Mouse (Mus musculus): ENCODE measurements around the gene Arr3. TPM values are rescaled to one million over a fixed set of nuclear protein-coding genes. Genes with fewer than 3 reads are reported as not detected.
A peak's percentile ranks its signal among the peaks of the same experiment; 100 is the strongest.

Arr3 gene
- total and polyA plus RNA-seq, 3 experiments, result not detected

GRCm38 (mm10) chrX:100652848-100653247, 47.6 kb downstream of the Arr3 start:
- no peak overlapping the region for H3K9ac ChIP-seq (ENCODE audit: insufficient read depth, low read depth)
- H3K36me3 ChIP-seq (replicated peaks in 1 of 2; ENCODE audit: control insufficient read depth in 1 of 2, insufficient read depth in 1 of 2, low read length in 1 of 2), result peaks cover 5 to 30% of the 10 kb centered on the region in 2 experiments
- no peaks in the 10 kb centered on the region for H3K27me3 ChIP-seq (replicated peaks)
- no peak for TF ChIP-seq MAZ (IDR thresholded peaks at IDR 0.05; ENCODE audit: low read depth, low read length)
- peak in 1 of 2 experiments; percentile 65; a peak in 2 of 4 replicates for TF ChIP-seq CTCF (conservative IDR thresholded peaks at IDR 0.05 in 1 of 2, IDR thresholded peaks at IDR 0.05 in 1 of 2; ENCODE audit: low read depth in 2 of 2, low read length in 2 of 2)
- in situ Hi-C loops (cut with MboI; ENCODE audit: low pct_ligation_motif_present, low pct_unique_long_range_greater_than_20kb, low sequenced_read_pairs), result no loop called here
- no peak overlapping the region for H3K27ac ChIP-seq (ENCODE audit: insufficient read depth, low read depth)
- 0 out of 2 replicates have a peak, but pooled peaks cover under 1% of the 10 kb centered on the region for H3K79me2 ChIP-seq (replicated peaks; ENCODE audit: control insufficient read depth, extremely low read depth, insufficient read depth, poor library complexity, severe bottlenecking)
- H3K4me2 ChIP-seq (ENCODE audit: insufficient read depth, low read depth, poor library complexity, severe bottlenecking), result no peak overlapping the region
- no peak overlapping the region for H3K4me3 ChIP-seq (replicated peaks in 1 of 3; ENCODE audit: low read depth in 2 of 3, low read length in 2 of 3, poor library complexity in 1 of 3)
- dilution Hi-C loops (cut with MboI; ENCODE audit: extremely low pct_ligation_motif_present, extremely low pct_unique_long_range_greater_than_20kb, low sequenced_read_pairs), result no loop called here
- DNase-seq (ENCODE audit: extremely low read depth), result peak; percentile 9
- H3K4me1 ChIP-seq (ENCODE audit: control insufficient read depth in 1 of 2, insufficient read depth in 2 of 2), result no peaks in the 10 kb centered on the region
- no peaks in the 10 kb centered on the region for H3K9me3 ChIP-seq (replicated peaks; ENCODE audit: low read length)

DNA sequence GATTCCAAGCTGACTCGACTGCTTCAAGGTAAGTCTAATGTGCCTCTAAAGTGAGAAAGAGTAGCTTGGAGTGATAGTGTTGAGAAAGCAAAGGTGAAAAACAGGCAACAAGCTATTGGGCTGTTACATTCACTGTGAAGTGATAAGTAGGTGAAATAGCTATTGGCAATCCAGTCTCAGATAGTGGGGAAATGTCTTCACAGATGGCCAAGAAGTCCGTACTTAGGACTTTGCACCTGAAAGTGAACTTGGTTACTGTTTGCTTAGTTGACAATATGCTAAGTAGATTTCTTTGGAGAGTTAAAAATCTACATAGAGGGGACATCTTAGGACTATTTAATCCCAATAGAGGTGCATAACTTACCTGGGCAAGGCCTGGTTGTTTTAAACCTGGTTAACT, 59.5 kb downstream of the Arr3 start:
- dilution Hi-C loops (cut with MboI; ENCODE audit: extremely low pct_ligation_motif_present, extremely low pct_unique_long_range_greater_than_20kb, low sequenced_read_pairs), result no loop called here
- in situ Hi-C loops (cut with MboI; ENCODE audit: low pct_ligation_motif_present, low pct_unique_long_range_greater_than_20kb, low sequenced_read_pairs), result no loop called here
- H3K27ac ChIP-seq (ENCODE audit: insufficient read depth, low read depth), result no peak overlapping the region

More for the DNA sequence above, 59.5 kb downstream of the Arr3 start:
- H3K36me3 ChIP-seq (replicated peaks in 1 of 2; ENCODE audit: control insufficient read depth in 1 of 2, insufficient read depth in 1 of 2, low read length in 1 of 2), result peaks cover 12 to 29% of the 10 kb centered on the region in 2 experiments
- H3K4me1 ChIP-seq (ENCODE audit: control insufficient read depth in 1 of 2, insufficient read depth in 2 of 2), result no peaks in the 10 kb centered on the region
- no peaks in the 10 kb centered on the region for H3K27me3 ChIP-seq (replicated peaks)
- H3K9ac ChIP-seq (ENCODE audit: insufficient read depth, low read depth), result no peak overlapping the region
- no peak overlapping the region for H3K4me3 ChIP-seq (replicated peaks in 1 of 3; ENCODE audit: low read depth in 2 of 3, low read length in 2 of 3, poor library complexity in 1 of 3)
- TF ChIP-seq SIN3A (IDR thresholded peaks at IDR 0.05; ENCODE audit: low read length) (no peak), HCFC1 (IDR thresholded peaks at IDR 0.05; ENCODE audit: low read depth, low read length) (no peak), CHD1 (IDR thresholded peaks at IDR 0.05; ENCODE audit: low read depth, low read length) (no peak), SMC3 (IDR thresholded peaks at IDR 0.05; ENCODE audit: low read depth, low read length) (no peak), RCOR1 (conservative IDR thresholded peaks at IDR 0.05; ENCODE audit: low read depth, low read length) (no peak), ZKSCAN1 (IDR thresholded peaks at IDR 0.05; ENCODE audit: borderline replicate concordance, low read depth, low read length) (no peak), POLR2A (IDR thresholded peaks at IDR 0.05; ENCODE audit: low read depth, low read length) (no peak), USF1 (IDR thresholded peaks at IDR 0.05; ENCODE audit: low read depth, low read length) (no peak), PAX5 (IDR thresholded peaks at IDR 0.05; ENCODE audit: low read length) (no peak), TCF12 (IDR thresholded peaks at IDR 0.05; ENCODE audit: low read depth, low read length) (no peak), UBTF (IDR thresholded peaks at IDR 0.05; ENCODE audit: low read depth, low read length) (no peak), USF2 (conservative IDR thresholded peaks at IDR 0.05; ENCODE audit: low read depth, low read length) (no peak), JUN (IDR thresholded peaks at IDR 0.05; ENCODE audit: insufficient read depth, low read depth, low read length) (no peak), BHLHE40 (IDR thresholded peaks at IDR 0.05; ENCODE audit: low read depth, low read length) (no peak), JUND (conservative IDR thresholded peaks at IDR 0.05; ENCODE audit: low read depth, low read length) (no peak), POLR2AphosphoS2 (IDR thresholded peaks at IDR 0.05; ENCODE audit: low read depth, low read length) (no peak), RAD21 (IDR thresholded peaks at IDR 0.05; ENCODE audit: low read depth, low read length) (no peak), ELF1 (IDR thresholded peaks at IDR 0.05; ENCODE audit: low read depth, low read length) (no peak)
- no peaks in the 10 kb centered on the region for H3K9me3 ChIP-seq (replicated peaks; ENCODE audit: low read length)
- no peak for DNase-seq (ENCODE audit: extremely low read depth)
- H3K4me2 ChIP-seq (ENCODE audit: insufficient read depth, low read depth, poor library complexity, severe bottlenecking), result no peak overlapping the region
- no peaks in the 10 kb centered on the region for H3K79me2 ChIP-seq (replicated peaks; ENCODE audit: control insufficient read depth, extremely low read depth, insufficient read depth, poor library complexity, severe bottlenecking)

Other genes with a start within 250 kb of the Arr3 start
- not detected in 2 replicates for gene Otud6a, start 176.5 kb upstream of the Arr3 start, total RNA-seq (2012; rRNA removed)
- gene Otud6a, start 176.5 kb upstream of the Arr3 start, total RNA-seq (2014; rRNA removed), result not detected in 2 replicates
- gene Otud6a, start 176.5 kb upstream of the Arr3 start, polyA plus RNA-seq (2012; ENCODE audit: insufficient read length, low read depth), result not detected in 2 replicates
- gene Awat2, start 162.8 kb upstream of the Arr3 start, total RNA-seq (2012; rRNA removed), result 0.92 and 1.1 TPM in 2 replicates
- 1.0 and 2.0 TPM in 2 replicates for gene Awat2, start 162.8 kb upstream of the Arr3 start, total RNA-seq (2014; rRNA removed)
- gene Awat2, start 162.8 kb upstream of the Arr3 start, polyA plus RNA-seq (2012; ENCODE audit: insufficient read length, low read depth), result 0.50 and 0.67 TPM in 2 replicates
- 64.2 and 72.7 TPM in 2 replicates for gene Igbp1, start 111.2 kb upstream of the Arr3 start, total RNA-seq (2012; rRNA removed)
- gene Igbp1, start 111.2 kb upstream of the Arr3 start, total RNA-seq (2014; rRNA removed), result 116 and 124 TPM in 2 replicates
- gene Igbp1, start 111.2 kb upstream of the Arr3 start, polyA plus RNA-seq (2012; ENCODE audit: insufficient read length, low read depth), result 92.6 and 95.0 TPM in 2 replicates
- not detected in 2 replicates for gene Dgat2l6, start 80.7 kb upstream of the Arr3 start, total RNA-seq (2012; rRNA removed)
- gene Dgat2l6, start 80.7 kb upstream of the Arr3 start, total RNA-seq (2014; rRNA removed), result 0.07 TPM in 1 of 2 replicates, not detected in the other
- not detected in 2 replicates for gene Dgat2l6, start 80.7 kb upstream of the Arr3 start, polyA plus RNA-seq (2012; ENCODE audit: insufficient read length, low read depth)
- not detected in 2 replicates for gene Awat1, start 33.2 kb upstream of the Arr3 start, total RNA-seq (2012; rRNA removed)
- not detected in 2 replicates for gene Awat1, start 33.2 kb upstream of the Arr3 start, total RNA-seq (2014; rRNA removed)
- not detected in 2 replicates for gene Awat1, start 33.2 kb upstream of the Arr3 start, polyA plus RNA-seq (2012; ENCODE audit: insufficient read length, low read depth)
- not detected in 2 replicates for gene P2ry4, start 10.6 kb upstream of the Arr3 start, total RNA-seq (2012; rRNA removed)
- not detected in 2 replicates for gene P2ry4, start 10.6 kb upstream of the Arr3 start, total RNA-seq (2014; rRNA removed)
- not detected in 2 replicates for gene P2ry4, start 10.6 kb upstream of the Arr3 start, polyA plus RNA-seq (2012; ENCODE audit: insufficient read length, low read depth)
- 24.0 and 27.1 TPM in 2 replicates for gene Kif4, start 20.2 kb downstream of the Arr3 start, total RNA-seq (2012; rRNA removed)
- 29.5 and 32.2 TPM in 2 replicates for gene Kif4, start 20.2 kb downstream of the Arr3 start, total RNA-seq (2014; rRNA removed)
- 34.6 and 38.8 TPM in 2 replicates for gene Kif4, start 20.2 kb downstream of the Arr3 start, polyA plus RNA-seq (2012; ENCODE audit: insufficient read length, low read depth)
- gene Pdzd11, start 21.1 kb downstream of the Arr3 start, total RNA-seq (2012; rRNA removed), result 33.8 and 47.0 TPM in 2 replicates
- gene Pdzd11, start 21.1 kb downstream of the Arr3 start, total RNA-seq (2014; rRNA removed), result 77.0 and 78.9 TPM in 2 replicates
- 62.4 and 77.2 TPM in 2 replicates for gene Pdzd11, start 21.1 kb downstream of the Arr3 start, polyA plus RNA-seq (2012; ENCODE audit: insufficient read length, low read depth)
- gene Gdpd2, start 124.4 kb downstream of the Arr3 start, total RNA-seq (2012; rRNA removed), result not detected in 2 replicates
- gene Gdpd2, start 124.4 kb downstream of the Arr3 start, total RNA-seq (2014; rRNA removed), result not detected in 2 replicates
- 0.09 TPM in 1 of 2 replicates, not detected in the other for gene Gdpd2, start 124.4 kb downstream of the Arr3 start, polyA plus RNA-seq (2012; ENCODE audit: insufficient read length, low read depth)
- gene Dlg3, start 162.2 kb downstream of the Arr3 start, total RNA-seq (2012; rRNA removed), result 7.6 and 8.4 TPM in 2 replicates
- gene Dlg3, start 162.2 kb downstream of the Arr3 start, total RNA-seq (2014; rRNA removed), result 8.3 and 8.7 TPM in 2 replicates
- 12.1 and 13.8 TPM in 2 replicates for gene Dlg3, start 162.2 kb downstream of the Arr3 start, polyA plus RNA-seq (2012; ENCODE audit: insufficient read length, low read depth)

All from CH12.LX (cell line).